Mouse (Mus musculus) myocyte (in vitro differentiated cells): ENCODE measurements around the gene Gm17387. TPM values are rescaled to one million over a fixed set of nuclear protein-coding genes. Genes with fewer than 3 reads are reported as not detected.
A peak's percentile ranks its signal among the peaks of the same experiment; 100 is the strongest.

Experiments
- H3K27me3 ChIP-seq: one replicate; pipeline ENCODE4 v1.6.1; 2011; ENCODE audit not compliant: control insufficient read depth, insufficient read depth, insufficient read length
- H3K36me3 ChIP-seq: one replicate; pipeline ENCODE4 v1.6.1; 2011; ENCODE audit not compliant: control insufficient read depth, insufficient read depth
- H3K4me2 ChIP-seq: one replicate; pipeline ENCODE4 v1.6.1; 2011; ENCODE audit warnings: low read depth, control low read depth
- H3K4me3 ChIP-seq: one replicate; pipeline ENCODE4 v1.5.1; 2011; ENCODE audit warnings: mild to moderate bottlenecking, control low read depth, moderate library complexity
- H3K79me2 ChIP-seq: one replicate; pipeline ENCODE4 v1.6.1; 2011; ENCODE audit not compliant: control insufficient read depth, insufficient read depth
- H3ac ChIP-seq: one replicate; pipeline ENCODE4 v1.6.1; 2011; ENCODE audit not compliant: control insufficient read depth, insufficient read length
- CEBPB ChIP-seq: IDR thresholded peaks from 2 replicates; pipeline ENCODE4 v1.6.1; 2011; ENCODE audit warnings: mild to moderate bottlenecking, moderate library complexity; ENCODE audit not compliant: poor library complexity, insufficient read depth, severe bottlenecking
- E2F4 ChIP-seq: IDR thresholded peaks from one replicate; pipeline ENCODE4 v1.6.1; 2011; ENCODE audit warnings: mild to moderate bottlenecking, control low read depth, moderate library complexity; ENCODE audit not compliant: insufficient read depth
- MAX ChIP-seq: IDR thresholded peaks from one replicate; pipeline ENCODE4 v1.6.1; 2011; ENCODE audit warnings: low read depth, mild to moderate bottlenecking, control low read depth
- MYOD1 ChIP-seq, 3 experiments: IDR thresholded peaks; one replicate each; pipeline ENCODE4 v1.6.1; 2011; ENCODE audit warnings: control low read depth in 2 of 3, low read depth in 2 of 3, mild to moderate bottlenecking in 2 of 3, moderate library complexity in 1 of 3; ENCODE audit not compliant: insufficient read length in 2 of 3, control insufficient read depth in 1 of 3
- MYOG ChIP-seq, 3 experiments: IDR thresholded peaks; one replicate each; pipeline ENCODE4 v1.6.1; 2011; ENCODE audit warnings: control low read depth in 2 of 3, low read depth in 2 of 3, mild to moderate bottlenecking in 2 of 3; ENCODE audit not compliant: insufficient read length in 2 of 3, control insufficient read depth in 1 of 3, insufficient read depth in 1 of 3
- POLR2A ChIP-seq: IDR thresholded peaks from one replicate; pipeline ENCODE4 v1.6.1; 2011; ENCODE audit warnings: low read depth, mild to moderate bottlenecking, control low read depth, moderate library complexity; ENCODE audit not compliant: insufficient read length
- POLR2AphosphoS2 ChIP-seq: IDR thresholded peaks from one replicate; pipeline ENCODE4 v1.6.1; 2011; ENCODE audit warnings: low read depth, control low read depth; ENCODE audit not compliant: insufficient read length
- REST ChIP-seq: IDR thresholded peaks from one replicate; pipeline ENCODE4 v1.6.1; 2011; ENCODE audit warnings: mild to moderate bottlenecking, control low read depth, moderate library complexity; ENCODE audit not compliant: insufficient read depth, insufficient read length
- SRF ChIP-seq: IDR thresholded peaks from one replicate; pipeline ENCODE4 v1.6.1; 2011; ENCODE audit warnings: low read depth; ENCODE audit not compliant: control insufficient read depth, insufficient read length
- TCF12 ChIP-seq: IDR thresholded peaks from one replicate; pipeline ENCODE4 v1.6.1; 2011; ENCODE audit warnings: mild to moderate bottlenecking, control low read depth; ENCODE audit not compliant: poor library complexity, insufficient read depth, severe bottlenecking
- TCF3 ChIP-seq: IDR thresholded peaks from one replicate; pipeline ENCODE4 v1.6.1; 2011; ENCODE audit warnings: low read depth, control low read depth; ENCODE audit not compliant: insufficient read length
- USF1 ChIP-seq: IDR thresholded peaks from one replicate; pipeline ENCODE4 v1.6.1; 2011; ENCODE audit warnings: low read depth, mild to moderate bottlenecking, control low read depth, moderate library complexity
- polyA plus RNA-seq: library from polyadenylated mRNA; unstranded; fragments of >200 nt; fragmentation: generic; extraction: Trizol; gene quantifications from one replicate; pipeline ENCODE4 v1.2.1, GENCODE M21; 2012; ENCODE audit warnings: missing spikeins

The Gm17387 gene
- polyA plus RNA-seq, 1 experiment, result not detected

GRCm38 (mm10) chr7:141040867-141041606, 12.1 kb downstream of the Gm17387 start:
- H3K27me3 ChIP-seq, result no peaks in the 10 kb centered on the region
- no peak overlapping the region for H3K4me3 ChIP-seq
- H3K36me3 ChIP-seq, result no peaks in the 10 kb centered on the region
- no peak overlapping the region for H3ac ChIP-seq
- peak overlapping the region; percentile 61 for H3K4me2 ChIP-seq
- TF ChIP-seq E2F4 (no peak), MYOD1 (IDR thresholded peaks at IDR 0.05; ENCODE audit: control insufficient read depth in 1 of 3, insufficient read length in 2 of 3, low read depth in 2 of 3) (no peak), TCF12 (no peak), CEBPB (no peak), MYOG (IDR thresholded peaks at IDR 0.05; ENCODE audit: control insufficient read depth in 1 of 3, insufficient read depth in 1 of 3, insufficient read length in 2 of 3, low read depth in 2 of 3) (no peak), MAX (no peak), POLR2AphosphoS2 (no peak), REST (no peak), SRF (no peak), USF1 (no peak), TCF3 (no peak), POLR2A (no peak)
- no peaks in the 10 kb centered on the region for H3K79me2 ChIP-seq

- no peak overlapping the region for H3ac ChIP-seq
- TF ChIP-seq MYOG (IDR thresholded peaks at IDR 0.05; ENCODE audit: control insufficient read depth in 1 of 3, insufficient read depth in 1 of 3, insufficient read length in 2 of 3, low read depth in 2 of 3) (no peak), REST (no peak)
- H3K27me3 ChIP-seq, result no peaks in the 10 kb centered on the region
- no peaks in the 10 kb centered on the region for H3K79me2 ChIP-seq
- H3K36me3 ChIP-seq, result no peaks in the 10 kb centered on the region
- H3K4me3 ChIP-seq, result no peak overlapping the region
- peak overlapping the region; percentile 61 for H3K4me2 ChIP-seq
These were observed 12.7 kb downstream of the Gm17387 start for GRCm38 (mm10) chr7:141041661-141042060.

GRCm38 (mm10) chr7:141042539-141042938, 13.6 kb downstream of the Gm17387 start:
- Histone ChIP-seq H3K4me3 (no peak overlapping the region), H3K4me2 (no peak overlapping the region), H3K36me3 (no peaks in the 10 kb centered on the region), H3K27me3 (no peaks in the 10 kb centered on the region), H3K79me2 (no peaks in the 10 kb centered on the region), H3ac (no peak overlapping the region)
- TF ChIP-seq REST (no peak), POLR2A (no peak), TCF3 (no peak), POLR2AphosphoS2 (no peak), MYOG (IDR thresholded peaks at IDR 0.05; ENCODE audit: control insufficient read depth in 1 of 3, insufficient read depth in 1 of 3, insufficient read length in 2 of 3, low read depth in 2 of 3) (no peak), CEBPB (no peak), MYOD1 (IDR thresholded peaks at IDR 0.05; ENCODE audit: control insufficient read depth in 1 of 3, insufficient read length in 2 of 3, low read depth in 2 of 3) (no peak), SRF (no peak), MAX (no peak), TCF12 (no peak)

- no peaks in the 10 kb centered on the region for H3K27me3 ChIP-seq
- H3K4me2 ChIP-seq, result peak overlapping the region; percentile 90
- no peak overlapping the region for H3ac ChIP-seq
- TF ChIP-seq MAX, result no peak
- TF ChIP-seq MYOG (IDR thresholded peaks at IDR 0.05; ENCODE audit: control insufficient read depth in 1 of 3, insufficient read depth in 1 of 3, insufficient read length in 2 of 3, low read depth in 2 of 3), result no peak
- TF ChIP-seq POLR2A, result peak; percentile 13
- TF ChIP-seq CEBPB, result no peak
- H3K4me3 ChIP-seq, result peak overlapping the region; percentile 20
- H3K79me2 ChIP-seq, result no peaks in the 10 kb centered on the region
- H3K36me3 ChIP-seq, result no peaks in the 10 kb centered on the region
These were observed 18.1 kb downstream of the Gm17387 start for GRCm38 (mm10) chr7:141046931-141047580.

- H3K79me2 ChIP-seq, result no peaks in the 10 kb centered on the region
- no peak overlapping the region for H3ac ChIP-seq
- H3K27me3 ChIP-seq, result no peaks in the 10 kb centered on the region
- H3K4me3 ChIP-seq, result peak overlapping the region; percentile 20
- peak overlapping the region; percentile 98 for H3K4me2 ChIP-seq
- H3K36me3 ChIP-seq, result no peaks in the 10 kb centered on the region
- no peak for TF ChIP-seq CEBPB
- no peak for TF ChIP-seq TCF3
- TF ChIP-seq SRF, result no peak
- TF ChIP-seq MYOG (IDR thresholded peaks at IDR 0.05; ENCODE audit: control insufficient read depth in 1 of 3, insufficient read depth in 1 of 3, insufficient read length in 2 of 3, low read depth in 2 of 3), result peak in 1 of 3 experiments; percentile 13
- TF ChIP-seq POLR2A, result peak; percentile 59
- TF ChIP-seq POLR2AphosphoS2, result peak; percentile 63
These were observed 18.8 kb downstream of the Gm17387 start for GRCm38 (mm10) chr7:141047581-141048225.
